Mouse (Mus musculus) MEL (cell line): ENCODE results near the gene Cdk5.

Experiments
- CTCF ChIP-seq, 3 experiments: IDR thresholded peaks in 2 of 3; conservative IDR thresholded peaks in 1 of 3; 2 replicates each; pipeline ENCODE4 v1.5.1; 2011 to 2012; ENCODE audit warnings: low read length in 3 of 3, low read depth in 2 of 3, mild to moderate bottlenecking in 2 of 3, improper control_type of control experiment in 1 of 3, inconsistent platforms in 1 of 3, mixed read lengths in 1 of 3, moderate library complexity in 1 of 3; ENCODE audit not compliant: control insufficient read depth in 1 of 3, insufficient read depth in 1 of 3, poor library complexity in 1 of 3, severe bottlenecking in 1 of 3
- ELF1 ChIP-seq: IDR thresholded peaks from 2 replicates; pipeline ENCODE4 v1.6.1; 2014; ENCODE audit warnings: low read depth, mild to moderate bottlenecking, inconsistent platforms, low read length, improper control_type of control experiment, moderate library complexity
- EP300 ChIP-seq, 2 experiments: IDR thresholded peaks; 2 replicates each; pipeline ENCODE4 v1.6.1; 2011; ENCODE audit warnings: improper control_type of control experiment in 2 of 2, low read length in 2 of 2, low read depth in 1 of 2, mild to moderate bottlenecking in 1 of 2
- GABPA ChIP-seq: IDR thresholded peaks from 2 replicates; pipeline ENCODE4 v1.6.1; 2012; ENCODE audit warnings: low read depth, mild to moderate bottlenecking, inconsistent platforms, low read length, improper control_type of control experiment, moderate library complexity
- GATA1 ChIP-seq: IDR thresholded peaks from 2 replicates; pipeline ENCODE4 v1.6.1; 2011; ENCODE audit warnings: low read depth, low read length, improper control_type of control experiment
- KAT2A ChIP-seq: conservative IDR thresholded peaks from 2 replicates; pipeline ENCODE4 v1.6.1; 2012; ENCODE audit warnings: low read depth, low read length, improper control_type of control experiment, inconsistent platforms
- MAZ ChIP-seq: IDR thresholded peaks from 2 replicates; pipeline ENCODE4 v1.6.1; 2012; ENCODE audit warnings: low read depth, mild to moderate bottlenecking, inconsistent platforms, low read length, improper control_type of control experiment
- POLR2A ChIP-seq, 2 experiments: IDR thresholded peaks; 2 replicates each; pipeline ENCODE4 v1.6.1; 2011 to 2012; ENCODE audit warnings: low read length in 2 of 2, mild to moderate bottlenecking in 2 of 2, control low read depth in 1 of 2, improper control_type of control experiment in 1 of 2, low read depth in 1 of 2, moderate library complexity in 1 of 2; ENCODE audit not compliant: control insufficient read depth in 1 of 2, insufficient read depth in 1 of 2, poor library complexity in 1 of 2
- POLR2AphosphoS2 ChIP-seq: IDR thresholded peaks from 2 replicates; pipeline ENCODE4 v1.6.1; 2011; ENCODE audit warnings: low read length, improper control_type of control experiment
- POLR2AphosphoS5 ChIP-seq: IDR thresholded peaks from 2 replicates; pipeline ENCODE4 v1.6.1; 2012; ENCODE audit warnings: low read depth, borderline replicate concordance, mild to moderate bottlenecking, inconsistent platforms, low read length, moderate library complexity, mixed read lengths
- TAL1 ChIP-seq: IDR thresholded peaks from 2 replicates; pipeline ENCODE4 v1.6.1; 2012; ENCODE audit warnings: mild to moderate bottlenecking, inconsistent platforms, low read length, moderate library complexity, mixed read lengths
- USF2 ChIP-seq, 2 experiments: IDR thresholded peaks; 2 replicates each; pipeline ENCODE4 v1.6.1; 2011 to 2012; ENCODE audit warnings: improper control_type of control experiment in 2 of 2, low read length in 2 of 2, borderline replicate concordance in 1 of 2, inconsistent platforms in 1 of 2, low read depth in 1 of 2, mild to moderate bottlenecking in 1 of 2; ENCODE audit not compliant: insufficient read depth in 1 of 2
- ZC3H11A ChIP-seq: IDR thresholded peaks from 2 replicates; pipeline ENCODE4 v1.6.1; 2012; ENCODE audit warnings: low read depth, mild to moderate bottlenecking, inconsistent platforms, low read length, improper control_type of control experiment
- ZKSCAN1 ChIP-seq: IDR thresholded peaks from 2 replicates; pipeline ENCODE4 v1.6.1; 2012; ENCODE audit warnings: low read depth, mild to moderate bottlenecking, inconsistent platforms, low read length, improper control_type of control experiment, moderate library complexity

DNA sequence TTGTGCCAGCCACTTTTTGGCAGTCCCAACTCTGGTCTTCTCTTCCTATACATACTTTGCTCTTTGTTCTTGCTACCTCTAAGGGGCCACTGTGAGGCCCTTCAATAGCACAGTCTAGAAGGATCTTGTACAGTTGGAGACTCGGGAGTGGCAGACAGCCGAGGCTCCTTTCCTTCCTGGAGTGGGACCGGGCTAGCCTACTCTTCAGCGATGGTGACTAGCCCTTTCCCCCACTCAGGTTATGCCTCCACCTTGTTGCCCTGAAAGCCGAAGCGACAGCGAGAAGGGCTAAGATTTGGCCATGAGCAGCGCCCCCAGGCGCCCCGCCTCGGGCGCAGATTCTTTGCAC, 3.9 kb upstream of the Cdk5 start:
- no peak for TF ChIP-seq CTCF (IDR thresholded peaks at IDR 0.05 in 2 of 3, conservative IDR thresholded peaks at IDR 0.05 in 1 of 3; ENCODE audit: control insufficient read depth in 1 of 3, insufficient read depth in 1 of 3, low read depth in 2 of 3, low read length in 3 of 3, poor library complexity in 1 of 3, severe bottlenecking in 1 of 3)
- no peak for TF ChIP-seq KAT2A
- TF ChIP-seq USF2 (IDR thresholded peaks at IDR 0.05; ENCODE audit: borderline replicate concordance in 1 of 2, insufficient read depth in 1 of 2, low read depth in 1 of 2, low read length in 2 of 2) = no peak
- TF ChIP-seq GATA1 = no peak
- no peak for TF ChIP-seq TAL1
- no peak; the same call in 1 of the 2 replicates for TF ChIP-seq MAZ
- TF ChIP-seq GABPA = no peak
- no peak for TF ChIP-seq EP300 (IDR thresholded peaks at IDR 0.05; ENCODE audit: low read depth in 1 of 2, low read length in 2 of 2)
- TF ChIP-seq POLR2AphosphoS2 = no peak
- TF ChIP-seq ZC3H11A = no peak
- TF ChIP-seq POLR2A (IDR thresholded peaks at IDR 0.05; ENCODE audit: control insufficient read depth in 1 of 2, insufficient read depth in 1 of 2, low read depth in 1 of 2, low read length in 2 of 2, poor library complexity in 1 of 2) = no peak
- no peak for TF ChIP-seq ZKSCAN1
- TF ChIP-seq ELF1 = no peak
- TF ChIP-seq POLR2AphosphoS5 = no peak
